8 mouse cellular contexts compared by ENCODE assay signal in the genomic region with DNA sequence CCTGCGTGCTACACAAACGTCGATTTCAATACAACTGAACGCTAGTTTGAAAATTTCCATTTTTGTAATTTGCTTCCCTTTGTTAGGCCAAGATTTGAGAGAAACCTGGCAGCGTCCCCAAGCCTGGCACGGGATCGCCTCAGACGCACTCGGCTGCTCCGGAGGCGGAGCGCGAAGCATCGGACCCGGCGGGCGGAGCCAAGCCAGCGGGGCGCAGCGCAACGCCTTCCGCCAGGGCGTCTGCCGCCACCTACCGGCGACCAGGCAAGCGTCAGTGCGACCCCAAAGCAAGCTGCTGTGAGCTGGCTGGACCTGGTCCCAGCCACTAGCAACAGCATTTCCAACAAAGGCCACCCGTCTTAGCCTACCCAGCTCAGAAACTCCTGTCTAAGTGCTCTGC.
DNase-seq lines count a peak whose midpoint lies in the region; ATAC-seq lines count a peak whose summit lies in the region.

No protein-coding gene starts in this region.

- H3K4me2 ChIP-seq in midbrain, embryonic 11.5 days = peak overlapping the region; percentile 71

- H3K9me3 ChIP-seq in embryonic facial prominence, embryonic 10.5 days = no peaks in the 10 kb centered on the region
- no peaks in the 10 kb centered on the region for H3K9me3 ChIP-seq in midbrain, embryonic 11.5 days (ENCODE audit: control insufficient read depth, low read length)

- peak overlapping the region; percentile 68 for H3K9ac ChIP-seq in midbrain, embryonic 11.5 days (ENCODE audit: low read length)

- intact Hi-C loops in left cerebral cortex, postnatal 4 days (cut with DNase I) = loop anchor here (5.0 to 10.0 kb wide), 4 partner anchors 207 to 1287 kb away; no protein-coding TSS in a partner anchor

- no peaks in the 10 kb centered on the region for H3K36me3 ChIP-seq in embryonic facial prominence, embryonic 10.5 days (replicated peaks)
- H3K36me3 ChIP-seq in midbrain, embryonic 11.5 days (ENCODE audit: control insufficient read depth, insufficient read depth, low read length) = no peaks in the 10 kb centered on the region

- H3K4me1 ChIP-seq in embryonic facial prominence, embryonic 10.5 days = peaks cover 16% of the 10 kb centered on the region
- peaks cover 9% of the 10 kb centered on the region; the same call in 1 of the 2 replicates for H3K4me1 ChIP-seq in midbrain, embryonic 11.5 days (ENCODE audit: control insufficient read depth, insufficient read depth, low read length)

- H3K27me3 ChIP-seq in embryonic facial prominence, embryonic 10.5 days (replicated peaks; ENCODE audit: low read depth, poor library complexity, severe bottlenecking) = peaks cover 33% of the 10 kb centered on the region
- H3K27me3 ChIP-seq in midbrain, embryonic 11.5 days (ENCODE audit: control insufficient read depth, insufficient read depth, low read length) = no peaks in the 10 kb centered on the region; the same call in 1 of the 2 replicates

- H3K27ac ChIP-seq in embryonic facial prominence, embryonic 10.5 days (replicated peaks) = peak overlapping the region; percentile 85
- peak overlapping the region; percentile 46 for H3K27ac ChIP-seq in midbrain, embryonic 11.5 days (ENCODE audit: low read depth, low read length)

- peak overlapping the region; percentile 58 for H3K4me3 ChIP-seq in embryonic facial prominence, embryonic 10.5 days
- peak overlapping the region; percentile 35 for H3K4me3 ChIP-seq in midbrain, embryonic 11.5 days (ENCODE audit: low read depth, low read length)

- peak; percentile 99 for ATAC-seq in granulocyte monocyte progenitor cell, adult 5-6 weeks (replicated peaks; ENCODE audit: poor library complexity, severe bottlenecking)
- ATAC-seq in midbrain, embryonic 11.5 days (ENCODE audit: low FRiP score) = peak; percentile 94

- WGBS in embryonic facial prominence, embryonic 10.5 days = under 1% methylated on average over 29 of the region's 29 CpGs
- under 1% methylated on average over 29 of the region's 29 CpGs for WGBS in midbrain, embryonic 11.5 days

- DNase-seq in adrenal gland, postnatal 10 days = peak; percentile 98
- peak; percentile 94 for DNase-seq in embryonic facial prominence, embryonic 10.5 days (ENCODE audit: low spot score)
- peak; percentile 89 for DNase-seq in kidney, adult 11 months
- DNase-seq in left cerebral cortex, postnatal 4 days = peak; percentile 99
- DNase-seq in midbrain, embryonic 11.5 days (ENCODE audit: low spot score, missing footprints) = peak; percentile 98
- peak; percentile 96 for DNase-seq in right cerebral cortex, postnatal 4 days
- peak; percentile 83 for DNase-seq in yolk sac, embryonic 10.5 days (ENCODE audit: low spot score)

Comparison
In these comparisons a context has a peak if more than half of its experiments do, and no peak if none do; other contexts are left out.
1. Peak in every context shown above with its lines: DNase-seq, ATAC-seq, H3K4me3 ChIP-seq and H3K27ac ChIP-seq.